Mouse (Mus musculus) liver, adult 2 months (tissue): ENCODE data around the gene Hist1h4h.

Experiments used
- CTCF ChIP-seq: fragments of 200-500 bp; IDR thresholded peaks from 2 replicates; pipeline ENCODE4 v1.5.1; 2011; ENCODE audit warnings: low read depth, low read length, control low read depth
- POLR2A ChIP-seq: fragments of 200-500 bp; IDR thresholded peaks from 2 replicates; pipeline ENCODE4 v1.6.1; 2011; ENCODE audit warnings: low read length, control low read depth; ENCODE audit not compliant: insufficient read depth; ENCODE audit errors: extremely low read depth

GRCm38 (mm10) chr13:23552962-23553361, 22.1 kb downstream of the Hist1h4h start, which contains the start of gene Hist1h1d:
- TF ChIP-seq POLR2A (no peak), CTCF (no peak)
